Mouse (Mus musculus): ENCODE data around the gene Srebf1. TPM values are rescaled to one million over a fixed set of nuclear protein-coding genes. Genes with fewer than 3 reads are reported as not detected.

The Srebf1 gene
- polyA plus RNA-seq, 1 experiment from 2014 or later = 48.2 TPM

GRCm38 (mm10) chr11:60213266-60213665, 9.1 kb downstream of the Srebf1 start:
- no peak overlapping the region for H3K9ac ChIP-seq (replicated peaks)

DNA sequence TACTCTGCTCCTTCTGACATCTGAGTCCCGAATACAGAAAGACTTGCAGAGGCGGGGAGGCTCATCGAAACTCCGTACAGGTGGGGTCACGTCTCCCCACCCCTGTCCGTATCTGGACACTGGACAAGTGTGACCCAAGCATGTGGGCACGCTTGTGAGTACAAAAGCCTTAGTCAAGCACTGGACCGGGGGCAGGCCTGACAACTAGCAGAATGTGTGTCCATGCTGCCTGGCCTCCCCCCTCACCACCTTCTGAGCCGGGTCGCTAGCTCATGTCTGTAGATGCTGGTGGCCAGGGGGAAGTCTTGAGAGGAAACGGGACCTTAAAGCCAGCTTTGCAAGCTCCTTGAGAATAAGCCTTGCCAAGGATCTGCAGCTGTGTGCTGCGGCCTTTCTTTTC, 10.6 kb downstream of the Srebf1 start:
- Histone ChIP-seq H3K27ac (replicated peaks) (no peak overlapping the region), H3K27me3 (no peaks in the 10 kb centered on the region), H3K9ac (replicated peaks) (no peak overlapping the region), H3K36me3 (no peaks in the 10 kb centered on the region), H3K4me2 (replicated peaks) (no peak overlapping the region), H3K4me1 (peaks cover 61% of the 10 kb centered on the region), H3K4me3 (no peak overlapping the region), H3K9me3 (no peaks in the 10 kb centered on the region)
- ATAC-seq (replicated peaks) = no peak
- 59% methylated on average over 12 of the region's 12 CpGs for WGBS

More at GRCm38 (mm10) chr11:60213266-60213665, 9.1 kb downstream of the Srebf1 start:
- H3K27ac ChIP-seq (replicated peaks) = no peak overlapping the region
- no peaks in the 10 kb centered on the region for H3K27me3 ChIP-seq
- no peak overlapping the region for H3K4me2 ChIP-seq (replicated peaks)
- H3K9me3 ChIP-seq = no peaks in the 10 kb centered on the region
- peaks cover 46% of the 10 kb centered on the region for H3K4me1 ChIP-seq
- H3K4me3 ChIP-seq = no peak overlapping the region
- no peaks in the 10 kb centered on the region for H3K36me3 ChIP-seq
- WGBS = 61% methylated on average over 6 of the region's 6 CpGs
- ATAC-seq (replicated peaks) = no peak

GRCm38 (mm10) chr11:60211152-60211551, 11.2 kb downstream of the Srebf1 start:
- Histone ChIP-seq H3K36me3 (peaks cover 3% of the 10 kb centered on the region; the same call in 1 of the 2 replicates), H3K4me2 (replicated peaks) (no peak overlapping the region), H3K4me1 (peaks cover 63% of the 10 kb centered on the region), H3K4me3 (no peak overlapping the region), H3K9me3 (no peaks in the 10 kb centered on the region), H3K9ac (replicated peaks) (no peak overlapping the region), H3K27ac (replicated peaks) (peak overlapping the region; percentile 88; the same call in 1 of the 2 replicates), H3K27me3 (no peaks in the 10 kb centered on the region)
- WGBS = 58% methylated on average over 3 of the region's 3 CpGs
- no peak for ATAC-seq (replicated peaks)

DNA sequence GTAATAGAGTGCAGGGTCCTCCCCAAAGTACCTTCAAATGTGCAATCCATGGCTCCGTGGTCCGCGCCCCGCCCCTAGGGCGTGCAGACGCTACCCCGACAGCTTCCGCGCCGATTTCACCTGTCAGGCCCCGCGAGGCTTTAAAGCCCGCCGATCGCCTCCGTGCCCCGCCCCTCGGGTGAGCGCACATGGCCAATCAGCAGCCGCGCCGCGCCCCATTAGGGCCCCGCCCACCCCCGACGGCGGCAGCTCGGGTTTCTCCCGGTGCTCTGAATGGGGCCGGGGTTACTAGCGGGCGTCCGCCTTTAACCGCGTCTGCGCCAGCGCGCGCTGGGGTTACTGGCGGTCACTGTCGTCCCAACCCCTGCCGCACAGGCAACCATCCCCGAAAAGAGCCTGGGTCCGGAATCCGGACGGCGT, 12.1 kb downstream of the Srebf1 start:
- peaks cover 8% of the 10 kb centered on the region; the same call in 1 of the 2 replicates for H3K36me3 ChIP-seq
- ATAC-seq (replicated peaks) = peak; percentile 82

GRCm38 (mm10) chr11:60209933-60210249, 12.5 kb downstream of the Srebf1 start:
- Histone ChIP-seq H3K9me3 (no peaks in the 10 kb centered on the region), H3K4me2 (replicated peaks) (peak overlapping the region; percentile 58), H3K27me3 (no peaks in the 10 kb centered on the region), H3K4me1 (peaks cover 63% of the 10 kb centered on the region), H3K36me3 (peaks cover 8% of the 10 kb centered on the region; the same call in 1 of the 2 replicates), H3K27ac (replicated peaks) (peak overlapping the region; percentile 88), H3K9ac (replicated peaks) (peak overlapping the region; percentile 55), H3K4me3 (peak overlapping the region; percentile 52)
- ATAC-seq (replicated peaks) = no peak
- WGBS = 0% methylated on average over 2 of the region's 2 CpGs

More for the DNA sequence above, 12.1 kb downstream of the Srebf1 start:
- under 1% methylated on average over 47 of the region's 47 CpGs for WGBS
- Histone ChIP-seq H3K4me1 (peaks cover 63% of the 10 kb centered on the region), H3K4me2 (replicated peaks) (peak overlapping the region; percentile 58), H3K27me3 (no peaks in the 10 kb centered on the region), H3K9ac (replicated peaks) (peak overlapping the region; percentile 55), H3K4me3 (peak overlapping the region; percentile 52), H3K27ac (replicated peaks) (peak overlapping the region; percentile 88), H3K9me3 (no peaks in the 10 kb centered on the region)

DNA sequence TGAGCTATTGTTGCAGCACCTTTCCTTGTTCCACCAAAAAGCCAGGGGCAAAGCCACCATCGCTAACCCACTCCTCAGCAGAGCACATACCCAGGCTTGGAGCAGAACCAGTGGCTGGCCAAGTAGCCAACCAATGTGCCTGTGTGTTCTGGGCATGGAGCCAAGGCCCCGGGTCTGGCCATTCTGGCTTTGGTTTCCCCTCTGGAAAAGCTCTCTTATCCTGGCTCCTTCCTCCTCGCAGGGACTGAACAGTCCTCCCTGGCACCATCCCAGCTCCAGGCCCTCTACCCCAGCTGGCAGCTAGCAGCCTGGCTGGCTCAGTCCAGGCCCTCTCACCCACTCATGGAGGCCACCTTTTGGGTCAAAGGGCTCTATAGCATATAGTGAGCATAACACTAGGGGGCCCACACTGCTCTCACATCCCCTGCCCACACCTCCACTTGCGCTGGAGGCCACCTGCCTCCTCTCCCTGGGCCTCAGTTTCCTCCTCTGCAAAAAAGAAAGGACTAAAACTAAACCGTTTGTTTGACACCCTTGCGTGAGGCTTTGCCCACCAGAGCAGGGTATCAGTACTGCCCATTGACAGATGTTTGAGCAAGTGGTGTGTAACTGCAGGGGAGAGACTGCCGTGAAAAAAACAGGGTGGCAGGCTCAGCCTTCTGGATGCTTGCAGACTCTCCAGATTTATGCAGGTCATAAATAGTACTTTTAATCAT, 13.0 kb downstream of the Srebf1 start:
- peak; percentile 69 for ATAC-seq (replicated peaks)
- peaks cover 63% of the 10 kb centered on the region for H3K4me1 ChIP-seq
- WGBS = 13% methylated on average over 7 of the region's 7 CpGs
- peak overlapping the region; percentile 55 for H3K9ac ChIP-seq (replicated peaks)
- H3K27ac ChIP-seq (replicated peaks) = peak overlapping the region; percentile 88
- peak overlapping the region; percentile 58 for H3K4me2 ChIP-seq (replicated peaks)
- H3K27me3 ChIP-seq = no peaks in the 10 kb centered on the region
- H3K9me3 ChIP-seq = no peaks in the 10 kb centered on the region
- peaks cover 12% of the 10 kb centered on the region for H3K36me3 ChIP-seq
- H3K4me3 ChIP-seq = peak overlapping the region; percentile 52

DNA sequence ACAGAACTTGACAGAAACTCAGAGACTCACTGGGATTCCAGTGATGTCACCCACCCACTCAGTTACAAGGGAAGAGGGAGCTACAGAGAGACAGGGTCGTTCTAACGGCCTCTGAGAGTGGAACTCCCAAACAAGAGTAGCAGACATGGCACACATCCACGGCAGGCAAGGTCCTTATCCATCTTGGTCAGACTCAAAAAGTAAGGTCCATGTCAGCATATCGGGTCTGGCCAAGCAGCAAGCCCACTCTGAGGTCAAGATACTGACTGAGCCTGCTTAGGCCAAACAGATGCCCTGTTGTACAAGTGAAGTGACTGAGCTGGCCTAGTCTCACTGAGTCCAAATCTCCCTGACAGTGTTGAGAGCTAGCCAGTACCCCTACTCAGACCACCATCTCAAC, 13.7 kb downstream of the Srebf1 start:
- Histone ChIP-seq H3K9ac (replicated peaks) (peak overlapping the region; percentile 55), H3K36me3 (peaks cover 19% of the 10 kb centered on the region), H3K4me2 (replicated peaks) (peak overlapping the region; percentile 58), H3K27me3 (no peaks in the 10 kb centered on the region), H3K4me3 (peak overlapping the region; percentile 52), H3K27ac (replicated peaks) (peak overlapping the region; percentile 88), H3K4me1 (peaks cover 63% of the 10 kb centered on the region), H3K9me3 (no peaks in the 10 kb centered on the region)
- 28% methylated on average over 4 of the region's 4 CpGs for WGBS
- no peak; the same call in 1 of the 2 replicates for ATAC-seq (replicated peaks)

DNA sequence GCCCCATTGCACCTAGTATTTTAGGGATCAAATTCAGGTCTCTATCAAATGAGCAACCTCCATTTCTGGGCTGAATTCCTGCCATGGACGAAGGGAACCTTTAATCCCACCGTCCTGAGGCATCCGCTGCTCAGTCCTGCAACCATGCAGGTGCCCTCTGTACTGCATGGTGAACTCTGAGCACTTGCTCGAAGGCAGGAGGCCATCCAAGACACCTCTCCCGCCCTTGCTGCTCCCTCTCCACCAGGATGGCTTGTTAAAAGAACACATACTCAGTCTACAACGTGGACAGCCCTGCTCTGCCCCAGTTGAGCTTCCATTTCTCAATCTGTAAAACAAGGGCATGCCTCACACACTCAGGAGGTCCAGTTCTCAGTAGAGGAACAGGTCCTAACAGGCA, 14.2 kb downstream of the Srebf1 start:
- Histone ChIP-seq H3K4me2 (replicated peaks) (peak overlapping the region; percentile 58), H3K36me3 (peaks cover 24% of the 10 kb centered on the region), H3K9ac (replicated peaks) (peak overlapping the region; percentile 55), H3K9me3 (no peaks in the 10 kb centered on the region), H3K4me3 (peak overlapping the region; percentile 52), H3K4me1 (peaks cover 58% of the 10 kb centered on the region), H3K27ac (replicated peaks) (peak overlapping the region; percentile 88), H3K27me3 (no peaks in the 10 kb centered on the region)
- WGBS = 38% methylated on average over 6 of the region's 6 CpGs
- no peak for ATAC-seq (replicated peaks)

DNA sequence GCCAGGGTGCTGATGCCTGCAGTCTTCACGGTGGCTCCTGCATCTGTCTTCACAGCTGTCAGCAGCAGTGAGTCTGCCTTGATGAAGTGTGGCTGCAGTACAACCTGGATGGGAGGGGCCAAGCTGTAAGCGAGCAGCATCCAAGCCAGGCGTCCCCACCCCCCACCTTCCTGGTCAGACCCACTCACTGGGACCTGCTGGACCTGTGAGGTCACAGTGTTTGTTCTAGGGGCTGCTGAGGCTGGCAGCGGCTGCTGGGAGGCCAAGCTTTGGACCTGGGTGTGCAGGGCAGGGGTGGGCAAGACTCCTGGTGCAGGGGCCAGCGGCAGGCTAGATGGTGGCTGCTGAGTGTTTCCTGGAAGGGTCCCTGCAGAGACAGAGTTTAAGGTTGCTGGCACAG, 16.2 kb downstream of the Srebf1 start:
- H3K36me3 ChIP-seq = peaks cover 44% of the 10 kb centered on the region
- 76% methylated on average over 5 of the region's 5 CpGs for WGBS
- H3K27ac ChIP-seq (replicated peaks) = 0 out of 2 replicates have a peak overlapping the region, but pooled peaks have one; percentile 12

DNA sequence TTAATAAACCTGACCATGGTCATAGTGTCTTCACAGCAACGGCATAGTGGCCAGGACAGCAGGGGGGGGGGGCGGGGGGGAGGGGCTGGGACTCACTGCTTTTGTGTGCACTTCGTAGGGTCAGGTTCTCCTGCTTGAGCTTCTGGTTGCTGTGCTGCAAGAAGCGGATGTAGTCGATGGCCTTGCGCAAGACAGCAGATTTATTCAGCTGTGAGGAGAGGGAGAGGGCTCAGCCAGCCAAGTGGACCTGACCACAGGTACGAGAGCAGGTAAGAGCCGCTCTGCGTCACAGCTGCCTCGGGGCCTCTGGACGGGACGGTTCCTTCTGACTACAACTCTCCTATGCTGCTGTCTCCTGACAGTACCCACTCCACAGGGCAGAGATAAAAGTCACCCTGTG, 17.4 kb downstream of the Srebf1 start:
- WGBS = 82% methylated on average over 12 of the region's 12 CpGs
- no peaks in the 10 kb centered on the region for H3K9me3 ChIP-seq
- no peak overlapping the region for H3K4me3 ChIP-seq
- peaks cover 50% of the 10 kb centered on the region for H3K36me3 ChIP-seq
- H3K4me2 ChIP-seq (replicated peaks) = no peak overlapping the region
- ATAC-seq (replicated peaks) = no peak
- no peak overlapping the region for H3K27ac ChIP-seq (replicated peaks)
- H3K4me1 ChIP-seq = peaks cover 44% of the 10 kb centered on the region
- no peaks in the 10 kb centered on the region for H3K27me3 ChIP-seq
- H3K9ac ChIP-seq (replicated peaks) = no peak overlapping the region

More for the DNA sequence above, 16.2 kb downstream of the Srebf1 start:
- no peak for ATAC-seq (replicated peaks)
- H3K4me3 ChIP-seq = no peak overlapping the region
- no peak overlapping the region for H3K4me2 ChIP-seq (replicated peaks)
- H3K4me1 ChIP-seq = peaks cover 50% of the 10 kb centered on the region
- H3K27me3 ChIP-seq = no peaks in the 10 kb centered on the region
- no peaks in the 10 kb centered on the region for H3K9me3 ChIP-seq
- H3K9ac ChIP-seq (replicated peaks) = no peak overlapping the region

DNA sequence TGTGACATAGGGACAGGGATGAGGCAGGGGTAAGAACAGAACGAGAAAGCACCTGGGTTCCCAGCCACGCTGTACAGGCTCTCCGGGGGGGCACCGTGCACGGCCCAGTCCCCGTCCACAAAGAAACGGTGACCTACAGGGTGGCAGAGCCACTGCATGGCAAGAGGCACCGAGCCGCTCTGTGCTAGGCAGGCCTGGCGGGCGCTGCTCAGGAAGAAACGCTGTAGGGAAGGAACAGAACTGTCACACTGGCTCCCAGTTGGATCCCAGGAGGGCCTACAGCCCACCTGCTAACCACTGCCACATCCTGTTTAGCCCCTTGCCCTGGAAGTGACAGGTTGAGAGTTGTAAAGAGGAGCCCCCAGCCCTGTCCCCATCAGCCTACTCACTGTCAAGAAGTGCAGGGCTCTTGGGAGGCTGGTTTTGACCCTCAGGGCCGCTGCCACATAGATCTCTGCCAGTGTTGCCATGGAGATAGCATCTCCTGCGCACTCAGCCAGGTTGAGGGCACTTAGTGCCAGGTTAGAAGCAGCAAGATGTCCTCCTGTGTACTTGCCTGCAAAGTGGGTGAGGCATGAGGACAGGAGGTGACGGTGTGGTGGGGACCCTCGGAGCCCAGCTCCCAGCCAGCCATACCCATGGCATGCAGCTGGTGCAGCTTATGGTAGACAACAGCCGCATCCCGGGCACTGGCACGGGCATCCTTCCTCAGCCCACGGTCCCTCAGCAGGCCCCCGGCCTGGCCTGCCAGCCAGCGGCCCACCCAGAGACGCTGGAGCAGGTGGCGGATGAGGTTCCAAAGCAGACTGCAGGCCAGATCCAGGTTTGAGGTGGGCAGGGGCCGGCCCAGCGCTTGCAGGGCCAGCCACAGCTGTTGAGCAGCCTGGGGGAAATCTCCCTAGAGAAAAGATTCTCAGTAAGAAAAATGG, 19.4 kb downstream of the Srebf1 start:
- no peak overlapping the region for H3K4me3 ChIP-seq
- H3K27ac ChIP-seq (replicated peaks) = peak overlapping the region; percentile 57; the same call in 1 of the 2 replicates
- no peaks in the 10 kb centered on the region for H3K27me3 ChIP-seq
- peaks cover 58% of the 10 kb centered on the region for H3K36me3 ChIP-seq
- WGBS = 88% methylated on average over 26 of the region's 26 CpGs
- H3K4me2 ChIP-seq (replicated peaks) = no peak overlapping the region
- no peaks in the 10 kb centered on the region for H3K9me3 ChIP-seq
- H3K4me1 ChIP-seq = peaks cover 26% of the 10 kb centered on the region
- ATAC-seq (replicated peaks) = no peak
- H3K9ac ChIP-seq (replicated peaks) = no peak overlapping the region

DNA sequence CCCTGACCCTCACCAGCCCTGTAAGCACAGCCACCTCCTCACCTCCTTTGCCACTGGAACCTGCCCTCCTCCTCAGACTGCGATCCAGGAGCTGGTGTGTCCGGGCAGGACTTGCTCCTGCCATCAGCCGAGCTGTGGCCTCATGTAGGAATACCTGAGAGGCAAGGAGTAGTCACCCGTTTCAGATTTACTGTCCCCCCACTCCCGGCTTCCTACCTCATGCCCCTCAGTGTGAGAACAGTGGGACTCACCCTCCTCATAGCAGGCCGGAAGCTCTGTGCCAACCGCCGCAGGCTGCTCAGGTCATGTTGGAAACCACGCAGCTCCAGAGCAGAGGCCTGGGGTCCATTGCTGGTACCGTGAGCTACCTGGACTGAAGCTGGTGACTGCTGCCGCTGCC, 22.0 kb downstream of the Srebf1 start:
- Histone ChIP-seq H3K36me3 (peaks cover 63% of the 10 kb centered on the region), H3K4me1 (peaks cover 13% of the 10 kb centered on the region), H3K27me3 (no peaks in the 10 kb centered on the region), H3K27ac (replicated peaks) (peak overlapping the region; percentile 82), H3K4me2 (replicated peaks) (no peak overlapping the region), H3K9ac (replicated peaks) (peak overlapping the region; percentile 31; the same call in 1 of the 2 replicates), H3K4me3 (no peak overlapping the region), H3K9me3 (no peaks in the 10 kb centered on the region)
- WGBS = 91% methylated on average over 11 of the region's 11 CpGs
- ATAC-seq (replicated peaks) = no peak

Measured in forebrain, embryonic 15.5 days (tissue).